Mouse (Mus musculus): Measurements from ENCODE around the gene Coq8a.

Gene Coq8a

GRCm38 (mm10) chr1:180198959-180199714, at the start of gene Coq8a:
TSS of gene Coq8a (minus strand) at chr1:180199602.
- DNase-seq (ENCODE audit: low read depth), result peak; percentile 57

GRCm38 (mm10) chr1:180248593-180249146, 49.3 kb upstream of the Coq8a start:
- DNase-seq (ENCODE audit: low read depth), result peak; percentile 29

GRCm38 (mm10) chr1:180247901-180248300, 48.5 kb upstream of the Coq8a start:
- DNase-seq (ENCODE audit: low read depth), result no peak

GRCm38 (mm10) chr1:180245741-180246507, 46.5 kb upstream of the Coq8a start:
- no peak for DNase-seq (ENCODE audit: low read depth)

GRCm38 (mm10) chr1:180231729-180232128, 32.3 kb upstream of the Coq8a start:
- no peak for DNase-seq (ENCODE audit: low read depth)

DNA sequence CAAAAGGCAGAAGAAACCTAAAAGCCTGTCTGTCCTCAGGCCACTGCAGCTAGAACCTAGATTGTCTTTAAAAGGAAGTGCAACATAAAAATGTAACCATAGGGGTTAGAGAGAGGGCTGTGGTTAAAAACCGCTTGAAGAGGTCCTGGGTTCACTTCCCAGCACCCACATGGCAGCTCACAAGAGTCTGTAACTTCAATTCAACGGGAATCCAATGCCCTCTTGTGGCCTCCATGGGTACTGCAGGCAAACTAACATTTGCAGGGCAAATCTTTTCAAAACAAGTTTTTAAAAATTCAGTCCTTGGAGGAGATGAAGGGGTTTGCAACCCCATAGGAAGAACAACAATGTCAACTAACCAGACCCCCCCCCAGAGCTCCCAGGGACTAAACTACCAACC, 31.2 kb upstream of the Coq8a start:
- peak; percentile 76 for DNase-seq (ENCODE audit: low read depth)

- no peak for DNase-seq (ENCODE audit: low read depth)
Measured at GRCm38 (mm10) chr1:180229906-180230305, 30.5 kb upstream of the Coq8a start.

DNA sequence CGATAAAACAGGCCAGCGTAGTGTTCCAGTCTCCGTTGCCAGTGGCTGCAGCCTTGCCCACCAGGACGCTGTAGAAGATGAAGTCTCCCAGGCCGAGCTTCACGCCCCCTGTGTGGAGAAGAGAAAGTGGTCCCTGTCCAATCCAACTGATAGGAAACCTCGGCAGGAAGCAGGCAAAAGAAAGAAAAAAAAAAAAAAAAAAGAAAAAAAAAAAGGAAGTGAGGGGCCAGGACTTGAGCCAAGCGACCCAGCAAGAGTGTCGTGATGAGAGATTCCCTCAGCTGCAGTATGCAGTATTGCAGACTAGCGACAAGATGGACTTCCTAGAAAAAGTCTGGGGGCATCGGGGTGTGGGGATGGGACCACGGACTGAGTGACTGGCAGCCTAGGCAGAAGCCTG, 29.5 kb upstream of the Coq8a start:
- DNase-seq (ENCODE audit: low read depth), result no peak

DNA sequence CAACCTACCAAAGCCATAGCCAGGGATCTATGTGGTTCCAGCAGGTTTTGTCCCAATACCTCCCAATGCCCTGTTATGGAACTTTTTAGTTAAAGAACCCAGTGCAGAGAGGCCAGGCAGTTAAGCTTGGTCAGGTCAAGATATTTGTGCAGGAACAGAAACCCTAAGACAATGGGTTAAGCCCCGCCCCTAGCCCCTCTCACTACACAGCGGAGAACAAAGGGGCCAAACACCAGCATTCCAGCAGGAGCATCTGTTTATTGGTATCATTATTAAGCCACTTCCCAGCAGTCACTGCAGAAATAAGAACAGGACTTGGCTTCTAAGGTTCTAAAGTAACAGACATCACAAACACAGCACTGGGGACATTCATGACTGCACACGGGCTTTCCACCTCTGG, 27.4 kb upstream of the Coq8a start:
- DNase-seq (ENCODE audit: low read depth), result no peak

DNA sequence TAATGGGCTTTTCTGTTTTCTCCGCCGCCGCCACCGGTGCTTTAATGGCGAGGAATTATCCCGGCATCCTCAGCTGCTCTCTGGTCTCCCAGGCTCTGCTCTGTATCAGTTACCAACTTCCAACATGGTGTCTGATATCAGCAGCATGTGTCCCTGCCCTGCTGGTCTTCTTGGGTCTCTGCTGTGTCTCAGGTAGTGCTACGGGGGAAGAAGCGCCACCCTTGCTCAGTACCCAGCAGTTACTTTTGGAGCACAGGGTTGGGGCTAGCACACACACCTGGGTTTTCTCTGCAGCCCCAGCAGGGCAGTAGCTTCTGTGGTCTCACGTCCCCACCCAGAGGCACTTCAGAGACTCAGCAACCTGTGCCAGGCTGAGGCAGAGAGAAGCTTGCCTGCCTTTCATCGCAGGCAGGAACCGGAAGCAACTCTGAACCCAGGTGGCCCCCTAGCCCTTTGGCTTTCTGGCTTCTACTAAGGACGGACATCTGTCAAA, 26.9 kb upstream of the Coq8a start:
- DNase-seq (ENCODE audit: low read depth), result peak; percentile 80

- DNase-seq (ENCODE audit: low read depth), result peak; percentile 80
Measured at GRCm38 (mm10) chr1:180225500-180226220, 26.3 kb upstream of the Coq8a start.

- no peak for DNase-seq (ENCODE audit: low read depth)
Measured at GRCm38 (mm10) chr1:180222007-180222406, 22.6 kb upstream of the Coq8a start.

- no peak for DNase-seq (ENCODE audit: low read depth)
Measured at GRCm38 (mm10) chr1:180220791-180221542, 21.6 kb upstream of the Coq8a start.

GRCm38 (mm10) chr1:180216541-180217276, 17.3 kb upstream of the Coq8a start:
- no peak for DNase-seq (ENCODE audit: low read depth)

GRCm38 (mm10) chr1:180215044-180215443, 15.6 kb upstream of the Coq8a start:
- DNase-seq (ENCODE audit: low read depth), result peak; percentile 82

- DNase-seq (ENCODE audit: low read depth), result no peak
Measured at GRCm38 (mm10) chr1:180212911-180213310, 13.5 kb upstream of the Coq8a start.

DNA sequence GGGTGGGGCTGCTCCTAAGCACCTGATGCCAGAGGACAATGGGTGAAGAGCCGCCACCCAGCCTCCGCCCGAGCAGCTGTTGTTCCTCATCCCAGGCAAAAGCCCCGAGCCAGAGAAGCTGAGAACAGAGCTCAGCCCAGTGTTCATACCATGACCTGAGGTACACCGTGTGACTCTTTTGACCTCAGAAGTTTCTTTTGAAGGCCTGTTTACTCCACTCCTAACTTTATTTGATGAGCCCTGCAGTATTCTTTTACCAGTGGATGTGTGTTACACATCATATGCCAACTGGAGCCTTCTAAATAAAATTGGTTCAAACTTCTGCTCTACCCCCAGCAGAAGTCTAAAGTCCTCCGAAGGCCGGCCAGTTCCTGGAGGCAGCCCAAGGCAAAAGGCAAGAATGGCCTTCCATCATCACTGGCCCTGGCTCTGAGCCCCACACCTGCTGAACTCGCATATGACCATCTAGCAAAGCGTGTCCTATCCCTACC, 11.4 kb upstream of the Coq8a start:
- DNase-seq (ENCODE audit: low read depth), result no peak

- DNase-seq (ENCODE audit: low read depth), result no peak
Measured at GRCm38 (mm10) chr1:180210031-180210432, 10.6 kb upstream of the Coq8a start.

DNA sequence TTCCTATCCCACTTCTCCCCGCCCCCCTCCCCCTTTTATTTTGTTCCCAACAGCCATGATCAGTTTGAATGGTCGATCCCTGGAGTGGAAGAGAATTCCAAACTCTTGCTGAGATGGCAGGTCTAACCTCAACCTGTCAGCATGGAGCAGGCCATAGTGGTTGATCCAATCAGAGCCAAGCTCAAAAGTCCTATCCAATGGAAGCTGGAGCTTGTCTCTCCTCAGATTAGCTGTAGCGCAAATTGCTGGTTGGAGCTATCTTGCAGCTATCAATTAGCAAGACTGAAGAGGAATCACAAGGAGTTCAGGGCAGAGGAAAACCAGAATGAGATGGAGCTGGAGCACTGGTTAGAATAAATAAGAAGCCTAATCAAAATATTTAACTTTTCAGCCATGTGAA, 9.0 kb upstream of the Coq8a start:
- DNase-seq (ENCODE audit: low read depth), result no peak

DNA sequence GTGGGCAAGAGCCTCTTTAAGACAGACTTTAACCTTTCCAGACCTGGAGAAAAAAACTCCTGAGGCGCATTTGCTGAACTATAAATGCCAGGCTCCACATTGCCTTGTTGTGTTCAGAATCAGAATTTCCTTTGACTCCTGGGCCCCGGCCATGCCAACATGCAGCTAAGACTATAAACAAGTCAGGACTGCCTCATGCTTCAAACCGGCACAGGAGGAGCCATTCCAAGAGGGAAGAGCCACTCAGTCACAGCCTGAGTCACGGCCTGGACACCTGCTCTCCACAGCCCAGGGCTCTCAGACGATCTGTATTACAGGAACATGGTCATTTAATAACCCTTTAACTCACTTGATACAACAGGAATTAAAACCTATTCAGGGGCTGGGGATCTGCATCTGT, 1.3 kb upstream of the Coq8a start:
- no peak for DNase-seq (ENCODE audit: low read depth)

DNA sequence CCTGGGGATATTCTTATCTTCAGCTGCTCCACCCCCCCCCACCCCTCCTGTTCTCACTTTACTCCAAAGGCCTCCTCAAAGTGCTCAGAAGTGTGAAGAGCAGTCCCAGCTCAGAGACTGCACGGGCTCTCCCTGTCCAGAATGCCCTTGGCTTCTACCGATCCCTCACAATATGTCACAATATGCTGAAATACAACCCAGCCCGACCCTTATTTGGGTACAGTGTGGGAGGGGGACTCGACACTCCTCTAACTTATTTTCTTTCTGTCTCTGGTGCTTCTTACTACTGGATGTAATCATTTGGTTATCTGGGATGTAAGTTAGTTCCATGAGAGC, 281 bp upstream of the Coq8a start:
- no peak for DNase-seq (ENCODE audit: low read depth)

Measured in naive thymus-derived CD4-positive, alpha-beta T cell, adult 2 months (primary cell).